Mouse (Mus musculus) lung, postnatal 0 days (tissue): ENCODE data around the gene Cd47.

Source experiments
- CTCF ChIP-seq: IDR thresholded peaks from 2 replicates; pipeline ENCODE4 v1.5.1; 2016; ENCODE audit warnings: antibody characterized with exemption, mild to moderate bottlenecking
- EP300 ChIP-seq: IDR thresholded peaks from 2 replicates; pipeline ENCODE4 v1.6.1; 2016; ENCODE audit warnings: antibody characterized with exemption, mild to moderate bottlenecking, control low read depth

- no peak for TF ChIP-seq CTCF
- no peak for TF ChIP-seq EP300
Measured at GRCm38 (mm10) chr16:49904248-49904930, 104.1 kb downstream of the Cd47 start.
